Mouse (Mus musculus): ENCODE results near the gene Alg6. TPM values are rescaled to one million over a fixed set of nuclear protein-coding genes. Genes with fewer than 3 reads are reported as not detected.

Gene Alg6
- total RNA-seq, 1 experiment from 2014 or later = 7.9 TPM

Other genes with a start within 250 kb of the Alg6 start
- gene Foxd3, start 59.4 kb upstream of the Alg6 start, total RNA-seq (2021) = 1.5 and 1.7 TPM in 2 replicates
- 6.0 and 7.6 TPM in 2 replicates for gene Efcab7, start 113.5 kb downstream of the Alg6 start, total RNA-seq (2021)
- 99.1 and 125 TPM in 2 replicates for gene Pgm1, start 213.8 kb downstream of the Alg6 start, total RNA-seq (2021)
- 6.6 and 7.0 TPM in 2 replicates for gene Itgb3bp, start 214.1 kb downstream of the Alg6 start, total RNA-seq (2021)

Data from adrenal gland, postnatal 14 days (tissue).